Mouse (Mus musculus) stomach, postnatal 0 days (tissue): ENCODE results near the gene Calm3. TPM values are rescaled to one million over a fixed set of nuclear protein-coding genes. Genes with fewer than 3 reads are reported as not detected.

Experiments
- ATAC-seq: fragments of 200-750 bp; cut with Nextera tagmentation; 2 replicates; pipeline ENCODE4 v1.8.0; 2017; ENCODE audit not compliant: low FRiP score, low TSS enrichment
- DNase-seq: peaks from one replicate; pipeline ENCODE4 v3.0.0-alpha.2; 2016; ENCODE audit warnings: low spot score
- H3K27ac ChIP-seq: fragments of 300-500 bp; sonication (generic); replicated peaks from 2 replicates; pipeline ENCODE4 v1.5.1; 2014; ENCODE audit warnings: mild to moderate bottlenecking, control low read depth
- H3K27me3 ChIP-seq: fragments of 300-500 bp; sonication (generic); 2 replicates; pipeline ENCODE4 v1.6.1; 2014; ENCODE audit warnings: low read length; ENCODE audit not compliant: control insufficient read depth, insufficient read depth
- H3K36me3 ChIP-seq: fragments of 300-500 bp; sonication (generic); 2 replicates; pipeline ENCODE4 v1.6.1; 2014; ENCODE audit warnings: low read length, mixed read lengths; ENCODE audit not compliant: control insufficient read depth, insufficient read depth
- H3K4me1 ChIP-seq: fragments of 300-500 bp; sonication (generic); replicated peaks from 2 replicates; pipeline ENCODE4 v1.6.1; 2014; ENCODE audit warnings: antibody characterized with exemption; ENCODE audit not compliant: control insufficient read depth, insufficient read depth
- H3K4me2 ChIP-seq: fragments of 300-500 bp; sonication (generic); replicated peaks from 2 replicates; pipeline ENCODE4 v1.6.1; 2014; ENCODE audit warnings: low read depth, mild to moderate bottlenecking, control low read depth, moderate library complexity
- H3K4me3 ChIP-seq: fragments of 300-500 bp; sonication (generic); 2 replicates; pipeline ENCODE4 v1.5.1; 2014; ENCODE audit warnings: low read depth, low read length, control low read depth
- H3K9ac ChIP-seq: fragments of 300-500 bp; sonication (generic); 2 replicates; pipeline ENCODE4 v1.6.1; 2014; ENCODE audit warnings: mild to moderate bottlenecking, low read length, control low read depth, mixed read lengths
- H3K9me3 ChIP-seq: fragments of 300-500 bp; sonication (generic); 2 replicates; pipeline ENCODE4 v1.6.1; 2016; ENCODE audit warnings: low read length; ENCODE audit not compliant: control insufficient read depth
- CTCF ChIP-seq: IDR thresholded peaks from 2 replicates; pipeline ENCODE4 v1.5.1; 2016; ENCODE audit warnings: antibody characterized with exemption, low read depth, mild to moderate bottlenecking, moderate library complexity
- EP300 ChIP-seq: optimal IDR thresholded peaks from 2 replicates; pipeline ENCODE3; 2016; ENCODE audit warnings: antibody characterized with exemption
- WGBS: fragments of 180-500 bp; shearing (Covaris S2); extraction: QIAGEN DNeasy Blood & Tissue Kit; methylation state at CpG from one replicate; pipeline ENCODE4 v1.1.7; 2014; 5-methylcytosine and 5-hydroxymethylcytosine counted together
- polyA plus RNA-seq: library from polyadenylated mRNA; unstranded; fragments of >200 nt; fragmentation: Nextera tagmentation; extraction: Ambion mirVana; gene quantifications from 2 replicates; pipeline ENCODE4 v1.2.1, GENCODE M21; 2015

Calm3 gene
- polyA plus RNA-seq, 1 experiment from 2014 or later, result 49.1 TPM

DNA sequence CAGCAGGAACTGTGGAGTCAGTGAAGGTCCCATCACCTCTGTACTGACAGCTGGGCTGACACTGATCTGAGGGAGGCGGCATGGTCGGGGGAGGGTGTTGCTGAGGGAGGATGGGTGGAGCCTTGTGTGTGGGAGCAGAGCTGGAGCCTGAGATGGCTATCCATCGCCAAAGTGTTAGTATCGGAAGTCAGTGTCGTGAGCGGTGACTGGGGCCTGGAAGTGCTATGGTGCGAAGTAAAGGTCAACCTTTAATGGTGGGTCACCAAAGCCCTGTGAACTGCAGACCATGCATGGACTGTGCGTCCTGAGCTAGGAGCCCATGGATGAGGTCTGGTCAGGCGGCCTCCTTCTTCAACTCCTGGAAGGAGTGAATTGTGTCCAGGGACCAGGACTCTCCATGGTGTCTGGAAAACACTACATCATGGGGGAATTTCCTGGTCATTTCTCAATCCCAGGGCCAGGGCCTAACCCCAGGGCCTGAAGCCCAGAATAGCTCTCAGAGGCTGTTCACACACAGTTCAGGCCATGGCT is 18.4 kb downstream of the Calm3 start:
- no peaks in the 10 kb centered on the region for H3K27me3 ChIP-seq
- no peaks in the 10 kb centered on the region for H3K9me3 ChIP-seq
- H3K9ac ChIP-seq, result no peak overlapping the region
- H3K27ac ChIP-seq, result peak overlapping the region; percentile 41
- DNase-seq (no peak), ATAC-seq (peak; percentile 31; the same call in 1 of the 2 replicates)
- 0 out of 2 replicates have a peak, but pooled peaks cover 4% of the 10 kb centered on the region for H3K4me1 ChIP-seq
- no peak overlapping the region for H3K4me2 ChIP-seq
- WGBS, result 51% methylated on average over 9 of the region's 9 CpGs
- H3K36me3 ChIP-seq, result no peaks in the 10 kb centered on the region
- no peak overlapping the region for H3K4me3 ChIP-seq
- no peak for TF ChIP-seq CTCF
- TF ChIP-seq EP300, result no peak

GRCm38 (mm10) chr7:16904120-16904675 is 19.7 kb downstream of the Calm3 start:
- Histone ChIP-seq H3K9ac (no peak overlapping the region), H3K4me3 (no peak overlapping the region), H3K4me2 (no peak overlapping the region), H3K36me3 (no peaks in the 10 kb centered on the region), H3K27ac (no peak overlapping the region), H3K4me1 (0 out of 2 replicates have a peak, but pooled peaks cover 4% of the 10 kb centered on the region), H3K27me3 (no peaks in the 10 kb centered on the region), H3K9me3 (no peaks in the 10 kb centered on the region)
- TF ChIP-seq CTCF (no peak), EP300 (no peak)
- WGBS, result 50% methylated on average over 7 of the region's 10 CpGs
- DNase-seq, result no peak
- ATAC-seq, result no peak

DNA sequence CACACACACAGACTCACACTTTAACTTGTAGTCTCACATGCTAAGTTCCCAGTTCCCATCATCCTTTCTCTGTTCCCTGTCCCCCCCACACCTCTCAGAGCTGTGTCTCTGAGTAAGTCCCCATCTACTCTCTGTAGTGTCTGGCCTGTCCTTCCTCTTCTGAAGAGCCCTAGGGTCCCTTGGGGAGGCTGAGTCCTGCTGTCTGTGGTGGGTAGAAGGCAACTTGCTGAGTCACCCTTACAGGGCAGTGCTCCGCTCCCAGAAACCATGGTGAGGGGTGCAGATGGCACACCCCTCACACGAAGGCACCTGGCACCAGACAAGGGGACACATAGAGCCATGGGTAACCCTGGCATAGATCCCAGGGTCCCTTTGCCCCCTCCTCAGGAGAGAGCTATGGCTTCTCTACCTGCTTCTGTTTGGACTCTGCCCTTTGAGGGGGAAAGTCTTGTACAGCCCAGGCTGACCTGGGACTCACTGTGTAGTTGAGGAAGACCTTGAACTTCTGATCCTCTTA is 20.4 kb downstream of the Calm3 start:
- no peak for DNase-seq
- Histone ChIP-seq H3K27ac (no peak overlapping the region), H3K4me2 (no peak overlapping the region), H3K4me1 (0 out of 2 replicates have a peak, but pooled peaks cover 2% of the 10 kb centered on the region), H3K27me3 (no peaks in the 10 kb centered on the region), H3K4me3 (no peak overlapping the region), H3K36me3 (no peaks in the 10 kb centered on the region), H3K9ac (no peak overlapping the region), H3K9me3 (no peaks in the 10 kb centered on the region)
- ATAC-seq, result no peak
- WGBS, result 77% methylated on average over 2 of the region's 2 CpGs
- TF ChIP-seq EP300 (no peak), CTCF (no peak)

GRCm38 (mm10) chr7:16900526-16900925 is 23.4 kb downstream of the Calm3 start:
- no peak overlapping the region for H3K27ac ChIP-seq
- no peak overlapping the region for H3K9ac ChIP-seq
- no peak for DNase-seq
- no peak overlapping the region for H3K4me2 ChIP-seq
- no peak for TF ChIP-seq EP300
- no peak for TF ChIP-seq CTCF
- H3K4me3 ChIP-seq, result no peak overlapping the region
- H3K36me3 ChIP-seq, result no peaks in the 10 kb centered on the region
- no peak for ATAC-seq
- WGBS, result 44% methylated on average over 5 of the region's 5 CpGs
- H3K27me3 ChIP-seq, result no peaks in the 10 kb centered on the region
- H3K4me1 ChIP-seq, result no peaks in the 10 kb centered on the region
- no peaks in the 10 kb centered on the region for H3K9me3 ChIP-seq

GRCm38 (mm10) chr7:16895511-16895910 is 28.4 kb downstream of the Calm3 start:
- no peaks in the 10 kb centered on the region for H3K27me3 ChIP-seq
- 34% methylated on average over 10 of the region's 10 CpGs for WGBS
- no peaks in the 10 kb centered on the region; the same call in 1 of the 2 replicates for H3K4me1 ChIP-seq
- no peak for TF ChIP-seq EP300
- TF ChIP-seq CTCF, result no peak
- peak overlapping the region; percentile 37 for H3K4me2 ChIP-seq
- H3K27ac ChIP-seq, result no peak overlapping the region
- H3K4me3 ChIP-seq, result no peak overlapping the region
- H3K36me3 ChIP-seq, result no peaks in the 10 kb centered on the region
- no peaks in the 10 kb centered on the region for H3K9me3 ChIP-seq
- no peak for DNase-seq
- ATAC-seq, result no peak
- H3K9ac ChIP-seq, result no peak overlapping the region

- TF ChIP-seq EP300 (no peak), CTCF (peak; percentile 92)
- no peaks in the 10 kb centered on the region for H3K27me3 ChIP-seq
- peak overlapping the region; percentile 17; the same call in 1 of the 2 replicates for H3K4me3 ChIP-seq
- no peaks in the 10 kb centered on the region for H3K36me3 ChIP-seq
- H3K9ac ChIP-seq, result no peak overlapping the region
- no peaks in the 10 kb centered on the region for H3K9me3 ChIP-seq
- 2% methylated on average over 24 of the region's 24 CpGs for WGBS
- no peaks in the 10 kb centered on the region; the same call in 1 of the 2 replicates for H3K4me1 ChIP-seq
- H3K4me2 ChIP-seq, result peak overlapping the region; percentile 37
- peak; percentile 80 for DNase-seq
- ATAC-seq, result peak; percentile 1; the same call in 1 of the 2 replicates
- no peak overlapping the region for H3K27ac ChIP-seq
These were observed 28.9 kb downstream of the Calm3 start for GRCm38 (mm10) chr7:16895000-16895399.
